Mouse (Mus musculus): ENCODE measurements around the gene Gm49336. TPM values are rescaled to one million over a fixed set of nuclear protein-coding genes. Genes with fewer than 3 reads are reported as not detected.

The Gm49336 gene
- polyA plus RNA-seq, 1 experiment = 13.7 TPM

DNA sequence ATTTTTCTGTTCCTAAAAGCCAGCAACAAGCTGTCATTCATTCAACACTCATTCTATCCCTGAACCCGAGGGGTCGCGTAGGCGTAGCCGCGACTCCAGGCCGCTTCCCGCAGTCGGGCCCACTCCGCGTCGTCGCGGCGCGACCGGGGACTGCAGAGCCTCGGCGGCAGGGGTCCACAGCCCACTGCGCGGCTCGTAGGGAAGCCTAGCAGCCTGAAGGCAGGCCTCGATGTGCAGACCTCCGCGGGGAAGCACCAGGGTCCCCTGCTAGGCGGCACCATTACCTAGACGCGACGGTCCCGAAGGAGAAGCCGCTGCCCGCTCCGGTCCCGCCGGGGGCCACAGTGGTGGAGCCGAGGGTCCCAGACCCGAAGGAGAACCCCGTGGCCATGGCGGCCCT is 428 bp downstream of the Gm49336 start:
- H3K4me1 ChIP-seq (ENCODE audit: control insufficient read depth, insufficient read depth, low read length) = peaks cover 3% of the 10 kb centered on the region
- H3K4me3 ChIP-seq (replicated peaks; ENCODE audit: extremely low read depth, low read depth, low read length) = peak overlapping the region; percentile 69
- no peak for DNase-seq
- TF ChIP-seq CTCF (IDR thresholded peaks at IDR 0.05; ENCODE audit: insufficient read depth, low read length) = no peak
- no peak for TF ChIP-seq POLR2A (IDR thresholded peaks at IDR 0.05; ENCODE audit: borderline replicate concordance, extremely low read depth, low read depth, low read length)
- whole genome bisulfite sequencing = under 1% methylated on average over 39 of the region's 39 CpGs

GRCm38 (mm10) chr14:60250366-60250765 is 941 bp downstream of the Gm49336 start:
- H3K4me1 ChIP-seq (ENCODE audit: control insufficient read depth, insufficient read depth, low read length) = peaks cover 3% of the 10 kb centered on the region
- DNase-seq = no peak
- H3K4me3 ChIP-seq (replicated peaks; ENCODE audit: extremely low read depth, low read depth, low read length) = peak overlapping the region; percentile 69
- 5% methylated on average over 8 of the region's 8 CpGs for WGBS
- no peak for TF ChIP-seq POLR2A (IDR thresholded peaks at IDR 0.05; ENCODE audit: borderline replicate concordance, extremely low read depth, low read depth, low read length)
- no peak for TF ChIP-seq CTCF (IDR thresholded peaks at IDR 0.05; ENCODE audit: insufficient read depth, low read length)

GRCm38 (mm10) chr14:60238551-60238950 is 12.8 kb downstream of the Gm49336 start:
- H3K4me3 ChIP-seq (replicated peaks; ENCODE audit: extremely low read depth, low read depth, low read length) = no peak overlapping the region
- no peak for TF ChIP-seq CTCF (IDR thresholded peaks at IDR 0.05; ENCODE audit: insufficient read depth, low read length)
- no peak for TF ChIP-seq POLR2A (IDR thresholded peaks at IDR 0.05; ENCODE audit: borderline replicate concordance, extremely low read depth, low read depth, low read length)
- DNase-seq = no peak
- 63% methylated on average over 3 of the region's 3 CpGs for WGBS
- no peaks in the 10 kb centered on the region for H3K4me1 ChIP-seq (ENCODE audit: control insufficient read depth, insufficient read depth, low read length)

GRCm38 (mm10) chr14:60219886-60220285 is 31.4 kb downstream of the Gm49336 start:
- no peak for DNase-seq
- no peak for TF ChIP-seq POLR2A (IDR thresholded peaks at IDR 0.05; ENCODE audit: borderline replicate concordance, extremely low read depth, low read depth, low read length)
- no peak for TF ChIP-seq CTCF (IDR thresholded peaks at IDR 0.05; ENCODE audit: insufficient read depth, low read length)
- H3K4me1 ChIP-seq (ENCODE audit: control insufficient read depth, insufficient read depth, low read length) = no peaks in the 10 kb centered on the region
- H3K4me3 ChIP-seq (replicated peaks; ENCODE audit: extremely low read depth, low read depth, low read length) = no peak overlapping the region
- WGBS = 87% methylated on average over 10 of the region's 10 CpGs

DNA sequence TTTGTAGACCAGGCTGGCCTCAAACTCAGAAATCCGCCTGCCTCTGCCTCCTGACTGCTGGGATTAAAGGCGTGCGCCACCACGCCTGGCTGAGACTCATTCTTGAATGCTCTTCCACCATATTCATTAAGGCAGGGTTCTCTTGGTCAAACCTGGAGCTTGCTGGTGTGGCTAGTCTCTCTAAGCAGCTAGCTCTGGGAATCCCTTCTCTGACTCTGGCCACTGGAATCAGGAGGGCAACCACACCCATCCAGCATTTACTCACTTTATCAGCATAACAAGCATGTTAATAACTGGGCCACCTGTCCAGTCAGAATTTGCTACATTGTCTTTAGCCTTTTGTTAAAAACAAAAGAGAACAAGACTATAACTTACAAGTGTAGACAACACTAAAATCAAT is 33.7 kb downstream of the Gm49336 start:
- Histone ChIP-seq H3K4me1 (ENCODE audit: control insufficient read depth, insufficient read depth, low read length) (no peaks in the 10 kb centered on the region), H3K4me3 (replicated peaks; ENCODE audit: extremely low read depth, low read depth, low read length) (no peak overlapping the region)
- no peak for DNase-seq
- WGBS = over 99% methylated on average over 4 of the region's 4 CpGs
- TF ChIP-seq POLR2A (IDR thresholded peaks at IDR 0.05; ENCODE audit: borderline replicate concordance, extremely low read depth, low read depth, low read length) (no peak), CTCF (IDR thresholded peaks at IDR 0.05; ENCODE audit: insufficient read depth, low read length) (no peak)

- no peak for TF ChIP-seq POLR2A (IDR thresholded peaks at IDR 0.05; ENCODE audit: borderline replicate concordance, extremely low read depth, low read depth, low read length)
- TF ChIP-seq CTCF (IDR thresholded peaks at IDR 0.05; ENCODE audit: insufficient read depth, low read length) = no peak
- DNase-seq = no peak
- H3K4me1 ChIP-seq (ENCODE audit: control insufficient read depth, insufficient read depth, low read length) = no peaks in the 10 kb centered on the region
- 88% methylated on average over 1 of the region's 1 CpGs for WGBS
- H3K4me3 ChIP-seq (replicated peaks; ENCODE audit: extremely low read depth, low read depth, low read length) = no peak overlapping the region
Measured at GRCm38 (mm10) chr14:60216125-60216524, 35.2 kb downstream of the Gm49336 start.

GRCm38 (mm10) chr14:60215000-60215399 is 36.3 kb downstream of the Gm49336 start:
- DNase-seq = no peak
- no peaks in the 10 kb centered on the region for H3K4me1 ChIP-seq (ENCODE audit: control insufficient read depth, insufficient read depth, low read length)
- no peak overlapping the region for H3K4me3 ChIP-seq (replicated peaks; ENCODE audit: extremely low read depth, low read depth, low read length)
- WGBS = 92% methylated on average over 3 of the region's 3 CpGs
- TF ChIP-seq POLR2A (IDR thresholded peaks at IDR 0.05; ENCODE audit: borderline replicate concordance, extremely low read depth, low read depth, low read length) = no peak
- TF ChIP-seq CTCF (IDR thresholded peaks at IDR 0.05; ENCODE audit: insufficient read depth, low read length) = no peak

DNA sequence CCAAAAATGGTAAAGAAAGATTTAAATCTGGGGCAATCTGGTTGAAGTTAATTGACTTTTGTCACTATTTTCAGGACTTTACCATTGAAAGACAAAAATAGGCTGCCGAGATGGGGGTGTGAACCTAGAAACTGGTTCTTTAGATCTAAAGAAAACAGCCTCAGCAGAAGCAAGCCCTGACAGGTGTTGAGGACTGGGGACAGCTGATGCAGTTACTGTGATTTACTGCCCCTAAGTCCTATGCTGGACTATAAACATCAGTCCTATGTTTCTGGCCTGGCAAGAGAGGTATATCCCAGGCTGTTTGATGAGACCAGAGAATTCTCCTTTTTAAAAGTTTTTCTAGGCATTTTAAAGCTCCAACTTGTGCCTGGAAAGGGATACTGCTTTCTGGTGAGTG is 37.3 kb downstream of the Gm49336 start:
- DNase-seq = no peak
- H3K4me1 ChIP-seq (ENCODE audit: control insufficient read depth, insufficient read depth, low read length) = no peaks in the 10 kb centered on the region
- WGBS = 56% methylated on average over 1 of the region's 1 CpGs
- TF ChIP-seq CTCF (IDR thresholded peaks at IDR 0.05; ENCODE audit: insufficient read depth, low read length) (no peak), POLR2A (IDR thresholded peaks at IDR 0.05; ENCODE audit: borderline replicate concordance, extremely low read depth, low read depth, low read length) (no peak)
- no peak overlapping the region for H3K4me3 ChIP-seq (replicated peaks; ENCODE audit: extremely low read depth, low read depth, low read length)

DNA sequence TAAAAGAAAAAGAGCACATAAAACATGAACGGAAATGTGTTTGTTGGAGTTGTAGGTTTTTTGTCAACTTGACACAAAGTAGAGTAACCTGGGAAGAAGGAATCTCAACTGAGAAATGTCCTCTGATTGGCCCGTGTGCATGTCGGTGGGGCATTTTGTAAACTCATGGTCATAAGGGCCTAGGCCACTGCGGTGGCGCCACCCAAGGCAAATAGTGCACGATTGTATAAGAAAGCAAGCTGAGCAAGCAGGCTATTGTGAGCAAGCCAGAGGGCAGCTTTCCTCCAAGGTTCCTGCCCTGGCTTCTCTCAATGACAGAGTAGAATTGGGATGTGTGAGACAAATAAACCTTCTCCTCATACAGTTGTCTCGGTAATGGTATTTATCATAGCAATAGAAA is 42.1 kb downstream of the Gm49336 start:
- WGBS = 76% methylated on average over 7 of the region's 7 CpGs
- DNase-seq = no peak
- no peak for TF ChIP-seq CTCF (IDR thresholded peaks at IDR 0.05; ENCODE audit: insufficient read depth, low read length)
- no peak for TF ChIP-seq POLR2A (IDR thresholded peaks at IDR 0.05; ENCODE audit: borderline replicate concordance, extremely low read depth, low read depth, low read length)

GRCm38 (mm10) chr14:60204993-60205392 is 46.3 kb downstream of the Gm49336 start:
- TF ChIP-seq POLR2A (IDR thresholded peaks at IDR 0.05; ENCODE audit: borderline replicate concordance, extremely low read depth, low read depth, low read length) (no peak), CTCF (IDR thresholded peaks at IDR 0.05; ENCODE audit: insufficient read depth, low read length) (no peak)
- no peak overlapping the region for H3K4me3 ChIP-seq (replicated peaks; ENCODE audit: extremely low read depth, low read depth, low read length)
- no peak for DNase-seq
- no peaks in the 10 kb centered on the region for H3K4me1 ChIP-seq (ENCODE audit: control insufficient read depth, insufficient read depth, low read length)
- WGBS = 75% methylated on average over 6 of the region's 6 CpGs

More for the DNA sequence above, 42.1 kb downstream of the Gm49336 start:
- Histone ChIP-seq H3K4me1 (ENCODE audit: control insufficient read depth, insufficient read depth, low read length) (no peaks in the 10 kb centered on the region), H3K4me3 (replicated peaks; ENCODE audit: extremely low read depth, low read depth, low read length) (no peak overlapping the region)
